Mouse (Mus musculus): ENCODE measurements around the gene Adgrb3.

GRCm38 (mm10) chr1:25542891-25543290, 286.6 kb downstream of the Adgrb3 start:
- TF ChIP-seq CTCF (IDR thresholded peaks at IDR 0.05; ENCODE audit: insufficient read depth, low read depth, low read length), result no peak
- no peak for TF ChIP-seq POLR2A (IDR thresholded peaks at IDR 0.05; ENCODE audit: insufficient read depth, low read depth, low read length)

Measured in olfactory bulb, adult 2 months (tissue).